Mouse (Mus musculus) C2C12 (cell line): Measurements from ENCODE around the gene Ky. TPM values are rescaled to one million over a fixed set of nuclear protein-coding genes. Genes with fewer than 3 reads are reported as not detected.

Source experiments
- H3K27me3 ChIP-seq: one replicate; pipeline ENCODE4 v1.6.1; 2011; ENCODE audit not compliant: control insufficient read depth, insufficient read depth, insufficient read length
- H3K36me3 ChIP-seq: one replicate; pipeline ENCODE4 v1.6.1; 2011; ENCODE audit not compliant: control insufficient read depth, insufficient read depth
- H3K4me3 ChIP-seq: one replicate; pipeline ENCODE4 v1.5.1; 2011; ENCODE audit warnings: mild to moderate bottlenecking, control low read depth; ENCODE audit not compliant: poor library complexity, insufficient read depth, severe bottlenecking
- H3K79me2 ChIP-seq: one replicate; pipeline ENCODE4 v1.6.1; 2011; ENCODE audit not compliant: control insufficient read depth, insufficient read depth
- H3K79me3 ChIP-seq: one replicate; pipeline ENCODE4 v1.6.1; 2011; ENCODE audit warnings: low read depth, control low read depth
- H3ac ChIP-seq: one replicate; pipeline ENCODE3; 2011; ENCODE audit warnings: low read depth; ENCODE audit not compliant: control insufficient read depth, insufficient read length
- CEBPB ChIP-seq: IDR thresholded peaks from one replicate; pipeline ENCODE4 v1.6.1; 2011; ENCODE audit warnings: low read depth, mild to moderate bottlenecking, control low read depth, moderate library complexity
- CTCF ChIP-seq: IDR thresholded peaks from one replicate; pipeline ENCODE4 v1.5.1; 2011; ENCODE audit not compliant: control insufficient read depth, insufficient read depth, insufficient read length
- FOSL1 ChIP-seq: IDR thresholded peaks from one replicate; pipeline ENCODE4 v1.8.0; 2011; ENCODE audit warnings: mild to moderate bottlenecking, low read length; ENCODE audit not compliant: poor library complexity, insufficient read depth, severe bottlenecking
- MAX ChIP-seq: IDR thresholded peaks from one replicate; pipeline ENCODE4 v1.6.1; 2011; ENCODE audit warnings: mild to moderate bottlenecking, control low read depth
- MYOD1 ChIP-seq: IDR thresholded peaks from one replicate; pipeline ENCODE4 v1.6.1; 2011; ENCODE audit warnings: low read depth; ENCODE audit not compliant: control insufficient read depth, insufficient read length
- MYOG ChIP-seq: IDR thresholded peaks from one replicate; pipeline ENCODE4 v1.6.1; 2011; ENCODE audit not compliant: control insufficient read depth, insufficient read length; ENCODE audit errors: extremely low read depth
- USF1 ChIP-seq: IDR thresholded peaks from one replicate; pipeline ENCODE4 v1.6.1; 2011; ENCODE audit warnings: low read depth, mild to moderate bottlenecking, control low read depth, moderate library complexity
- polyA plus RNA-seq: library from polyadenylated mRNA; unstranded; fragments of >200 nt; fragmentation: generic; extraction: Trizol; gene quantifications from one replicate; pipeline ENCODE4 v1.2.1, GENCODE M21; 2012; ENCODE audit warnings: missing spikeins

The Ky gene
- polyA plus RNA-seq, 1 experiment: not detected

- peaks cover 60% of the 10 kb centered on the region for H3K27me3 ChIP-seq
- no peaks in the 10 kb centered on the region for H3K79me3 ChIP-seq
- H3K79me2 ChIP-seq: no peaks in the 10 kb centered on the region
Measured at GRCm38 (mm10) chr9:102508315-102508714, 2.8 kb downstream of the Ky start.

GRCm38 (mm10) chr9:102511423-102511822 is 5.9 kb downstream of the Ky start:
- Histone ChIP-seq H3K27me3 (peaks cover 69% of the 10 kb centered on the region), H3K36me3 (no peaks in the 10 kb centered on the region)
- TF ChIP-seq FOSL1 (no peak), MYOG (no peak), MAX (no peak), USF1 (no peak), CEBPB (no peak), MYOD1 (no peak), CTCF (no peak)

More at GRCm38 (mm10) chr9:102508315-102508714, 2.8 kb downstream of the Ky start:
- H3ac ChIP-seq: no peak overlapping the region
- TF ChIP-seq MYOG: no peak
- TF ChIP-seq CTCF: no peak
- TF ChIP-seq CEBPB: no peak
- TF ChIP-seq USF1: no peak
- TF ChIP-seq MYOD1: no peak
- no peak for TF ChIP-seq MAX
- no peak for TF ChIP-seq FOSL1
- no peaks in the 10 kb centered on the region for H3K36me3 ChIP-seq
- H3K4me3 ChIP-seq: no peak overlapping the region

DNA sequence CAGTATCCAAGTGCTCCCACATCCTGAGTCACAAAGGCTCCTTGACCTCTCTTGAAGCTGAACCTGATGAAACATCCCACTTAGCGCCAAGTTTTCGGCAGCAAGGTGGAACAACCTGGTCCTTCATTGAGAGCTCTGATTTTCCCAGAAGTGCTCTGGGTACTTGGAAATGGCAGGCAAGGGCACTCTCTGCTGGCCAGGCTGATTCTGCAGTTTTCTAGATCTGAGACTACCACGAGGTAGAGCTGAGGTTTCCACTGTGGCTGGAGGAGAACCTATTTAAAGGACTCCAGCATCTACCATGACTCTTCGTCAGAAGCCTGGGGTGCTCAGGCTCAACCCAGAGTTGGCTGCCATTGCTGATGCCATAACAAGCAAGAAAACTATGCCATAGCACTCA is 8.0 kb downstream of the Ky start:
- Histone ChIP-seq H3K27me3 (peaks cover 68% of the 10 kb centered on the region), H3K79me2 (no peaks in the 10 kb centered on the region), H3K36me3 (no peaks in the 10 kb centered on the region), H3ac (no peak overlapping the region), H3K4me3 (no peak overlapping the region), H3K79me3 (no peaks in the 10 kb centered on the region)
- TF ChIP-seq CTCF (peak; percentile 12), CEBPB (no peak)

More at GRCm38 (mm10) chr9:102511423-102511822, 5.9 kb downstream of the Ky start:
- H3ac ChIP-seq: no peak overlapping the region
- no peak overlapping the region for H3K4me3 ChIP-seq
- H3K79me2 ChIP-seq: no peaks in the 10 kb centered on the region
- no peaks in the 10 kb centered on the region for H3K79me3 ChIP-seq

DNA sequence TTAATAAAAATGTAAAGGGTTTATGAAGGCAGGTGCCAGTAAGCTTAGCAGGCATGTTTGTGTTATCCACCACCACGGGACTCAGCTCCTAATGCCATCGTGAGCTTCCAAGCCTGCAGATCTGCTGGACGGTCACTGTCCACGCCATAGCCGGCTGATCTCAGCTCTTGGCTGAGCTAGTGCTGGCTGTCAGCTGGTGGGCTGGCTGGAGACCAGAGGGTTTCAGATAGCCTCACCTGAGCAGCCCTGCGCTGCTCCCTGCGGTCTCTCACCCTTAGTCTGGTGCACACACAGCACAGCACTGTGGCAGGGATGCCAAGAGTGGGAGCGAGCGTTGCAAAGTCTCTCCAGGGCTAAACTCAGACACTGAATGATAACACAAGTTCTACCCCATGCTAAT is 12.9 kb downstream of the Ky start:
- TF ChIP-seq MYOG (no peak), CEBPB (no peak), FOSL1 (no peak), MYOD1 (no peak), CTCF (no peak), MAX (no peak), USF1 (no peak)
- Histone ChIP-seq H3K4me3 (no peak overlapping the region), H3ac (no peak overlapping the region), H3K36me3 (no peaks in the 10 kb centered on the region), H3K79me2 (no peaks in the 10 kb centered on the region), H3K27me3 (peaks cover 54% of the 10 kb centered on the region), H3K79me3 (no peaks in the 10 kb centered on the region)

GRCm38 (mm10) chr9:102521396-102521795 is 15.8 kb downstream of the Ky start:
- no peak overlapping the region for H3ac ChIP-seq
- H3K79me2 ChIP-seq: no peaks in the 10 kb centered on the region
- no peak for TF ChIP-seq CTCF
- no peak for TF ChIP-seq MAX
- no peak for TF ChIP-seq CEBPB
- TF ChIP-seq FOSL1: no peak
- TF ChIP-seq MYOD1: no peak
- TF ChIP-seq MYOG: no peak
- TF ChIP-seq USF1: no peak
- no peaks in the 10 kb centered on the region for H3K36me3 ChIP-seq
- H3K79me3 ChIP-seq: no peaks in the 10 kb centered on the region
- H3K4me3 ChIP-seq: no peak overlapping the region
- peaks cover 28% of the 10 kb centered on the region for H3K27me3 ChIP-seq

GRCm38 (mm10) chr9:102528106-102528505 is 22.6 kb downstream of the Ky start:
- no peaks in the 10 kb centered on the region for H3K79me2 ChIP-seq
- no peaks in the 10 kb centered on the region for H3K79me3 ChIP-seq
- no peak overlapping the region for H3ac ChIP-seq
- H3K4me3 ChIP-seq: no peak overlapping the region
- peaks cover 18% of the 10 kb centered on the region for H3K27me3 ChIP-seq
- H3K36me3 ChIP-seq: no peaks in the 10 kb centered on the region
- no peak for TF ChIP-seq MAX
- TF ChIP-seq USF1: no peak
- TF ChIP-seq MYOG: no peak
- TF ChIP-seq FOSL1: no peak
- TF ChIP-seq MYOD1: no peak
- no peak for TF ChIP-seq CTCF
- TF ChIP-seq CEBPB: no peak
